Mouse (Mus musculus) megakaryocyte-erythroid progenitor cell, adult 5 weeks (primary cell): ENCODE results near the gene Cyp3a13. TPM values are rescaled to one million over a fixed set of nuclear protein-coding genes. Genes with fewer than 3 reads are reported as not detected.

Experiments used
- polyA plus RNA-seq: library from polyadenylated mRNA; stranded (reverse); fragments of >175 nt; gene quantifications from 2 replicates; pipeline ENCODE4 v1.2.3, GENCODE M21; 2012

Cyp3a13 gene
- polyA plus RNA-seq: not detected in 2 replicates

GRCm38 (mm10) chr5:137921532-137921931, at the start of gene Cyp3a13:
Cyp3a13 (minus strand) TSS chr5:137921619.

GRCm38 (mm10) chr5:137962945-137963344, 41.5 kb upstream of the Cyp3a13 start, which contains the start of gene Gjc3:
Gjc3 (minus strand) TSS chr5:137963098.

DNA sequence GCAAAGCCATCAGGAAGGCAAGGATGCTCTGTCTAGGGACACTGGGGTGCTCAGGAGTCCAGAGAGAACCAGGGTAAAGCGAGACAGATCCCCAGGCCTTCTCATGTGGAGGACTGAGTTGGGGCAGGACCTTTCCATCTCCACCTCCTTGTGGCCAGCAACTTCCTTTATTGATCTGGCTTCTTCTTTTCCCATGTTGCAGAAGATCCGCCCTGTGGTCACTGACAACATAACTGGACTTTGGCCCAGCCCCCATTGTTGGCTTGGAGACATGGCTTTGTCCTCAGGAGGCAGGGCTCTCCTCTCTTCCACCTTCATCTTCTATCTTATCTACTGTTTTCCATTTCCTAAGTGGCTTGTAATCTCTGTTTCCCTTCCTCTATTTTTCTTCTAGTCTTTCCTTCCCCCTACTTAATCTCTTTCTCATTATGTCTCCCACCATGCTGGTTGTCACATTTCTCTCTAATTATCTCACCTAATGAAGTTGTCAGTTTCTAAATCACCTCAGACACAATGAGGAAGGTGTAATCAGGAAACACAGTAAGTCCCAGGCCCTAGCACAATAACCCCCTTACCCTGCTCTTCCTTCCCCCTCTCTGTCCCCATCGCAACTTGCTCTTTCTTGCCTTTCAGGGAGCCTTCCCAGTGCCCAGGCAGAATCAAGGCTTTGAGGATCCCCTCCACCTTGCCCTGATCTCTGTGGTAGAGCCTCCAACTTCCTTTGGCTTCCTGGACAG, 49.6 kb downstream of the Cyp3a13 start, which contains the start of gene Pilrb2:
Pilrb2 (minus strand) TSS at position 172 of the 737 bp plus-strand sequence.

GRCm38 (mm10) chr5:137857960-137858710, 63.3 kb downstream of the Cyp3a13 start, which contains the start of gene Pilrb1:
Pilrb1 (minus strand) TSS chr5:137858106.

Other genes with a start within 250 kb of the Cyp3a13 start
- gene Agfg2, start 236.9 kb downstream of the Cyp3a13 start, polyA plus RNA-seq: 37.4 and 40.4 TPM in 2 replicates
- 1.3 and 1.8 TPM in 2 replicates for gene Nyap1, start 180.0 kb downstream of the Cyp3a13 start, polyA plus RNA-seq
- 412 and 464 TPM in 2 replicates for gene Tsc22d4, start 175.9 kb downstream of the Cyp3a13 start, polyA plus RNA-seq
- gene Ppp1r35, start 142.8 kb downstream of the Cyp3a13 start, polyA plus RNA-seq: 120 and 122 TPM in 2 replicates
- gene Mepce, start 134.0 kb downstream of the Cyp3a13 start, polyA plus RNA-seq: 186 TPM in 2 replicates
- gene Zcwpw1, start 133.8 kb downstream of the Cyp3a13 start, polyA plus RNA-seq: 1.2 and 2.1 TPM in 2 replicates
- 1.6 and 2.4 TPM in 2 replicates for gene Pilra, start 85.3 kb downstream of the Cyp3a13 start, polyA plus RNA-seq
- gene Pilrb1, start 63.5 kb downstream of the Cyp3a13 start, polyA plus RNA-seq: 0.87 and 0.90 TPM in 2 replicates
- gene Pilrb2, start 49.8 kb downstream of the Cyp3a13 start, polyA plus RNA-seq: 1.6 and 1.9 TPM in 2 replicates
- not detected in 2 replicates for gene Gjc3, start 41.5 kb upstream of the Cyp3a13 start, polyA plus RNA-seq
- gene Azgp1, start 59.9 kb upstream of the Cyp3a13 start, polyA plus RNA-seq: not detected in 2 replicates
- 0.03 and 0.05 TPM in 2 replicates for gene Smok3a, start 99.6 kb upstream of the Cyp3a13 start, polyA plus RNA-seq
- gene Smok3b, start 99.8 kb upstream of the Cyp3a13 start, polyA plus RNA-seq: not detected in 2 replicates
- gene Smok3c, start 131.6 kb upstream of the Cyp3a13 start, polyA plus RNA-seq: 0.13 TPM in 1 of 2 replicates, not detected in the other
- gene Zkscan1, start 163.5 kb upstream of the Cyp3a13 start, polyA plus RNA-seq: 1.0 and 1.1 TPM in 2 replicates
- gene Zscan21, start 195.3 kb upstream of the Cyp3a13 start, polyA plus RNA-seq: 1.4 and 1.6 TPM in 2 replicates
- 0.29 and 0.35 TPM in 2 replicates for gene Zfp113, start 234.1 kb upstream of the Cyp3a13 start, polyA plus RNA-seq
- 111 and 113 TPM in 2 replicates for gene Cops6, start 239.5 kb upstream of the Cyp3a13 start, polyA plus RNA-seq